Mouse (Mus musculus) thymus, adult 2 months (tissue): ENCODE results near the gene Ccser1.

Source experiments
- CTCF ChIP-seq: fragments of 200-500 bp; IDR thresholded peaks from 2 replicates; pipeline ENCODE4 v1.5.1; 2012; ENCODE audit warnings: mild to moderate bottlenecking, control low read depth, low read length, moderate library complexity, borderline replicate concordance; ENCODE audit not compliant: control insufficient read depth, poor library complexity, insufficient read depth; ENCODE audit errors: extremely low read depth
- POLR2A ChIP-seq: fragments of 200-500 bp; IDR thresholded peaks from 2 replicates; pipeline ENCODE4 v1.6.1; 2012; ENCODE audit warnings: mild to moderate bottlenecking, low read length, control low read depth, moderate library complexity; ENCODE audit not compliant: control insufficient read depth, poor library complexity, insufficient read depth; ENCODE audit errors: extremely low read depth

- TF ChIP-seq POLR2A = no peak
- TF ChIP-seq CTCF = no peak
Observed at GRCm38 (mm10) chr6:62340319-62340718, 1160.2 kb downstream of the Ccser1 start.
